Mouse (Mus musculus): ENCODE data around the gene Hdac4. TPM values are rescaled to one million over a fixed set of nuclear protein-coding genes. Genes with fewer than 3 reads are reported as not detected.

Gene Hdac4
- polyA plus RNA-seq, 1 experiment = 14.3 TPM

- H3K27ac ChIP-seq (ENCODE audit: control insufficient read depth, insufficient read depth, low read depth, low read length) = no peak overlapping the region
Observed at GRCm38 (mm10) chr1:92113243-92114009, 82.1 kb downstream of the Hdac4 start.

GRCm38 (mm10) chr1:92112591-92112990 is 82.9 kb downstream of the Hdac4 start:
- TF ChIP-seq CTCF (IDR thresholded peaks at IDR 0.05; ENCODE audit: control insufficient read depth, insufficient read depth, insufficient replicate concordance, low read depth, low read length) (no peak), POLR2A (IDR thresholded peaks at IDR 0.05; ENCODE audit: control insufficient read depth, low read depth, low read length) (no peak)
- Histone ChIP-seq H3K4me1 (ENCODE audit: control insufficient read depth, insufficient read depth, low read length) (no peaks in the 10 kb centered on the region), H3K36me3 (ENCODE audit: control insufficient read depth, insufficient read depth, low read length) (no peaks in the 10 kb centered on the region), H3K27ac (ENCODE audit: control insufficient read depth, insufficient read depth, low read depth, low read length) (no peak overlapping the region), H3K27me3 (ENCODE audit: control insufficient read depth, insufficient read depth, low read length) (no peaks in the 10 kb centered on the region), H3K4me3 (ENCODE audit: control insufficient read depth, low read depth, low read length) (no peak overlapping the region)

More at GRCm38 (mm10) chr1:92113243-92114009, 82.1 kb downstream of the Hdac4 start:
- Histone ChIP-seq H3K27me3 (ENCODE audit: control insufficient read depth, insufficient read depth, low read length) (no peaks in the 10 kb centered on the region), H3K4me3 (ENCODE audit: control insufficient read depth, low read depth, low read length) (no peak overlapping the region), H3K36me3 (ENCODE audit: control insufficient read depth, insufficient read depth, low read length) (no peaks in the 10 kb centered on the region), H3K4me1 (ENCODE audit: control insufficient read depth, insufficient read depth, low read length) (no peaks in the 10 kb centered on the region)
- no peak for TF ChIP-seq POLR2A (IDR thresholded peaks at IDR 0.05; ENCODE audit: control insufficient read depth, low read depth, low read length)
- no peak for TF ChIP-seq CTCF (IDR thresholded peaks at IDR 0.05; ENCODE audit: control insufficient read depth, insufficient read depth, insufficient replicate concordance, low read depth, low read length)

- Histone ChIP-seq H3K4me1 (ENCODE audit: control insufficient read depth, insufficient read depth, low read length) (no peaks in the 10 kb centered on the region), H3K4me3 (ENCODE audit: control insufficient read depth, low read depth, low read length) (no peak overlapping the region), H3K27me3 (ENCODE audit: control insufficient read depth, insufficient read depth, low read length) (no peaks in the 10 kb centered on the region), H3K27ac (ENCODE audit: control insufficient read depth, insufficient read depth, low read depth, low read length) (no peak overlapping the region), H3K36me3 (ENCODE audit: control insufficient read depth, insufficient read depth, low read length) (no peaks in the 10 kb centered on the region)
- TF ChIP-seq POLR2A (IDR thresholded peaks at IDR 0.05; ENCODE audit: control insufficient read depth, low read depth, low read length) = no peak
- no peak for TF ChIP-seq CTCF (IDR thresholded peaks at IDR 0.05; ENCODE audit: control insufficient read depth, insufficient read depth, insufficient replicate concordance, low read depth, low read length)
Observed at GRCm38 (mm10) chr1:92111551-92111950, 83.9 kb downstream of the Hdac4 start.

DNA sequence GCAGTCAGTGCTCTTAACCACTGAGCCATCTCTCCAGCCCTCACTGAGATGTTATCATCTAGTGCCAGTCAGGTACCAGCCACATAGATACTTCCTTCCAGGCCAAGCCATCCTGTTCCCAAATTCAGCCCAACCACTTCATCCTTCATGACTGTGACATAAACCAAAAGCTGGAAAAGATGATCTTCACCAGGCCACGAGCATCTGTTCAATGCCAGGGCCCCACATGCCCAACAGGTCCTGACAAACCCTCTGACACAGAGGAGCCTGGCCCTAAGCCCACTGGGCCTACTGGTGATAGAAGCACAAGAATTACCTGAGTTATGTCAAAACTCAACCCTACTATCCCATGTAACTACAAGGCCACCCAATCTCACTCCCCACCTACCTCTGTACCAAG is 84.5 kb downstream of the Hdac4 start:
- Histone ChIP-seq H3K4me1 (ENCODE audit: control insufficient read depth, insufficient read depth, low read length) (no peaks in the 10 kb centered on the region), H3K27ac (ENCODE audit: control insufficient read depth, insufficient read depth, low read depth, low read length) (no peak overlapping the region), H3K27me3 (ENCODE audit: control insufficient read depth, insufficient read depth, low read length) (no peaks in the 10 kb centered on the region)

GRCm38 (mm10) chr1:92109221-92109620 is 86.3 kb downstream of the Hdac4 start:
- TF ChIP-seq POLR2A (IDR thresholded peaks at IDR 0.05; ENCODE audit: control insufficient read depth, low read depth, low read length) = no peak
- no peak for TF ChIP-seq CTCF (IDR thresholded peaks at IDR 0.05; ENCODE audit: control insufficient read depth, insufficient read depth, insufficient replicate concordance, low read depth, low read length)
- Histone ChIP-seq H3K4me3 (ENCODE audit: control insufficient read depth, low read depth, low read length) (no peak overlapping the region), H3K36me3 (ENCODE audit: control insufficient read depth, insufficient read depth, low read length) (no peaks in the 10 kb centered on the region), H3K27me3 (ENCODE audit: control insufficient read depth, insufficient read depth, low read length) (no peaks in the 10 kb centered on the region), H3K4me1 (ENCODE audit: control insufficient read depth, insufficient read depth, low read length) (no peaks in the 10 kb centered on the region), H3K27ac (ENCODE audit: control insufficient read depth, insufficient read depth, low read depth, low read length) (no peak overlapping the region)

More for the DNA sequence above, 84.5 kb downstream of the Hdac4 start:
- H3K36me3 ChIP-seq (ENCODE audit: control insufficient read depth, insufficient read depth, low read length) = no peaks in the 10 kb centered on the region
- no peak overlapping the region for H3K4me3 ChIP-seq (ENCODE audit: control insufficient read depth, low read depth, low read length)
- TF ChIP-seq POLR2A (IDR thresholded peaks at IDR 0.05; ENCODE audit: control insufficient read depth, low read depth, low read length) (no peak), CTCF (IDR thresholded peaks at IDR 0.05; ENCODE audit: control insufficient read depth, insufficient read depth, insufficient replicate concordance, low read depth, low read length) (no peak)

DNA sequence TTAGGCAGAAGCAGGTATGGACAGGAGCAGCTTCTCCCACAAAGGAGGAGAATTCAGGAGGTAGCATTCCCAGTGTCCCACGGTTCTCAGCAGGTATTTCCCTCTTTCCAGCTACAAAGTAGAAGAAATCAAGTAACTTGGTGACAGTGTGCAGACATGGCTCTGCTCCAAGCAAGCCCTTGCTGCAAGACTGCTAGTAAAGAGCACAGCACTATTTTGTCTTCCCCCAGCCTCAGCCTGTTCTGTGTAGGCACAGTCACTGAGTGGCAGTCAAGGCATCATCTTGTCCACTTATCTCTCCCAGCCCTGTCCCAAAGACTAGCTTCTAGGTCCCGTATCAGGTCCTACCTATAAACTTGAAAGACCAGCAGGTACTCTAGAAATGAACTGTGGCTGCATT is 86.9 kb downstream of the Hdac4 start:
- Histone ChIP-seq H3K27me3 (ENCODE audit: control insufficient read depth, insufficient read depth, low read length) (no peaks in the 10 kb centered on the region), H3K36me3 (ENCODE audit: control insufficient read depth, insufficient read depth, low read length) (no peaks in the 10 kb centered on the region), H3K4me1 (ENCODE audit: control insufficient read depth, insufficient read depth, low read length) (no peaks in the 10 kb centered on the region), H3K27ac (ENCODE audit: control insufficient read depth, insufficient read depth, low read depth, low read length) (no peak overlapping the region), H3K4me3 (ENCODE audit: control insufficient read depth, low read depth, low read length) (no peak overlapping the region)
- no peak for TF ChIP-seq CTCF (IDR thresholded peaks at IDR 0.05; ENCODE audit: control insufficient read depth, insufficient read depth, insufficient replicate concordance, low read depth, low read length)
- TF ChIP-seq POLR2A (IDR thresholded peaks at IDR 0.05; ENCODE audit: control insufficient read depth, low read depth, low read length) = no peak

DNA sequence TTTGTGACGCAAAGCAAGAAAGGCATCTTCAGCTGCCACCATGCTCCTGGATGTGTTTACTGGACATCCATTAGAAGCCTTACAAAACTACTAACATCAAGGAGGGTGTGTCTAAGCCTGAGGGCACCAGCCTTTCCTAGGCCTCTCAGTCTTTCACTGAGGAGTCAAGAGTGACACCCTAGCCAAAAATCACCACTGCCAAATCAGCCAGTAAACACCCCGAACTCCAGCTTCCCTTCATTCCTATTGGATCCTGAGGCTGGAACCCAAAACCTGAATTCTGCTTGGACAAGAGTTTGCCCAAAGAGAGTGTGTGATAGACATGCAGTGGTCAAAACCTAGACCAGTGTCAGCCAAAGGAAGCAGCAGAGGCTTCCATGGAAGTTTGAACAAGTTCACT is 87.5 kb downstream of the Hdac4 start:
- Histone ChIP-seq H3K27me3 (ENCODE audit: control insufficient read depth, insufficient read depth, low read length) (no peaks in the 10 kb centered on the region), H3K4me3 (ENCODE audit: control insufficient read depth, low read depth, low read length) (no peak overlapping the region), H3K36me3 (ENCODE audit: control insufficient read depth, insufficient read depth, low read length) (no peaks in the 10 kb centered on the region), H3K4me1 (ENCODE audit: control insufficient read depth, insufficient read depth, low read length) (no peaks in the 10 kb centered on the region), H3K27ac (ENCODE audit: control insufficient read depth, insufficient read depth, low read depth, low read length) (no peak overlapping the region)
- TF ChIP-seq POLR2A (IDR thresholded peaks at IDR 0.05; ENCODE audit: control insufficient read depth, low read depth, low read length) (no peak), CTCF (IDR thresholded peaks at IDR 0.05; ENCODE audit: control insufficient read depth, insufficient read depth, insufficient replicate concordance, low read depth, low read length) (no peak)

Measured in testis, adult 2 months (tissue).